Mouse (Mus musculus) midbrain, postnatal 0 days (tissue): ENCODE results near the gene Xrcc5. TPM values are rescaled to one million over a fixed set of nuclear protein-coding genes. Genes with fewer than 3 reads are reported as not detected.

Source experiments
- ATAC-seq: fragments of 200-750 bp; cut with Nextera tagmentation; 2 replicates; pipeline ENCODE4 v1.8.0; 2017; ENCODE audit warnings: moderate number of reproducible peaks, mild to moderate bottlenecking, moderate TSS enrichment, moderate library complexity; ENCODE audit not compliant: low FRiP score
- DNase-seq: peaks from one replicate; pipeline ENCODE4 v3.0.0-alpha.2; 2015; ENCODE audit warnings: low spot score
- H3K27ac ChIP-seq: fragments of 300-500 bp; sonication (generic); 2 replicates; pipeline ENCODE4 v1.5.1; 2014; ENCODE audit warnings: low read depth, mild to moderate bottlenecking, low read length, mixed read lengths
- H3K27me3 ChIP-seq: fragments of 300-500 bp; sonication (generic); 2 replicates; pipeline ENCODE4 v1.6.1; 2014; ENCODE audit warnings: low read length, control low read depth, mixed read lengths; ENCODE audit not compliant: insufficient read depth
- H3K36me3 ChIP-seq: fragments of 300-500 bp; sonication (generic); 2 replicates; pipeline ENCODE4 v1.6.1; 2014; ENCODE audit warnings: low read length, control low read depth, mixed read lengths; ENCODE audit not compliant: insufficient read depth
- H3K4me1 ChIP-seq: fragments of 300-500 bp; sonication (generic); 2 replicates; pipeline ENCODE4 v1.6.1; 2014; ENCODE audit warnings: mild to moderate bottlenecking, control low read depth, antibody characterized with exemption, low read length, mixed read lengths; ENCODE audit not compliant: insufficient read depth
- H3K4me2 ChIP-seq: fragments of 300-500 bp; sonication (generic); 2 replicates; pipeline ENCODE4 v1.6.1; 2014; ENCODE audit warnings: low read depth, mild to moderate bottlenecking, low read length, mixed read lengths; ENCODE audit not compliant: poor library complexity, severe bottlenecking
- H3K4me3 ChIP-seq: fragments of 300-500 bp; sonication (generic); 2 replicates; pipeline ENCODE4 v1.5.1; 2014; ENCODE audit warnings: low read depth, mild to moderate bottlenecking, low read length, moderate library complexity
- H3K9ac ChIP-seq: fragments of 300-500 bp; sonication (generic); replicated peaks from 2 replicates; pipeline ENCODE4 v1.6.1; 2014; ENCODE audit warnings: mild to moderate bottlenecking, low read length, moderate library complexity, mixed read lengths; ENCODE audit not compliant: poor library complexity, severe bottlenecking
- H3K9me3 ChIP-seq: fragments of 300-500 bp; sonication (generic); 2 replicates; pipeline ENCODE4 v1.6.1; 2016; ENCODE audit warnings: low read length, control low read depth
- CTCF ChIP-seq: IDR thresholded peaks from 2 replicates; pipeline ENCODE4 v1.5.1; 2016; ENCODE audit warnings: antibody characterized with exemption, mild to moderate bottlenecking
- WGBS: fragments of 180-500 bp; shearing (Covaris S2); extraction: QIAGEN DNeasy Blood & Tissue Kit; methylation state at CpG from one replicate; pipeline ENCODE4 v1.1.7; 2014; 5-methylcytosine and 5-hydroxymethylcytosine counted together
- polyA plus RNA-seq: library from polyadenylated mRNA; unstranded; fragments of >200 nt; fragmentation: Nextera tagmentation; extraction: Ambion mirVana; gene quantifications from 2 replicates; pipeline ENCODE4 v1.2.1, GENCODE M21; 2015
- total RNA-seq: library from RNA; depleted of rRNA; stranded (reverse); fragments of >200 nt; gene quantifications from 2 replicates; pipeline ENCODE4 v1.2.3, GENCODE M21; 2014; rRNA removed

The Xrcc5 gene
- total and polyA plus RNA-seq, 2 experiments from 2014 or later: 8.3 to 11.1 TPM

DNA sequence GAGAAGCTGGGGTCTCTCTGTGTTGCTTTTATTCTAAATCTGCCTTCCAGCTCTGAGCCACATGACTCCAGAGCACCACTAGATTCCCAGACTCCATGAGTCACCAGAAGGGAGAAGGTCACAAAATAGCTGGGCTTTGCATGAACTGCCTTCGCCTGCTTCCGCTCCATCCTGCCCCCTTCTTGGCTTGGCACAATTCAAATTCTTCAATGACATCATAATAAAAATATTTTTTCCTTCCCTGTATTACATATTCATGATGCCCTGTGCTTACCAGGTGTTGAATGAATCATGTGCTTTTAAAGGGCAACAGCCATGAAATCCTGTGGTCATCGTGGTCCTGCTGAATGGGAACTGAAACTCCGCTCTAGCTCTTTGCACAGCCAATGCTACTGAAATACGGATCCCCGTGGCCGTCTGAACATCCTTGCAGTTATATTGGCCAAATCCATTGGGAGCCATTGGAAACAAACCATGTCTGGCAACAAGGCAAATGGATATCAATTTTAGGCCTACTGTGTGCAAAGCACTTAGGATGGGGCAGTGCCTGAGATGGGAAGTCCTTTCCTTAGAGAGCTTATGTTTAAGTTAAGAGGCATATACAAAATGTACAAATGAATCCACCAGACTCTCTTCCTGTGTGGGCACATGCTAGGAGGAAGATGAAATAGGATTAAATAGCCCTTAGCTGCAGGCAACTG is 122.0 kb downstream of the Xrcc5 start:
- WGBS: 88% methylated on average over 7 of the region's 7 CpGs
- DNase-seq (no peak), ATAC-seq (no peak)

GRCm38 (mm10) chr1:72432579-72432978 is 125.4 kb downstream of the Xrcc5 start:
- DNase-seq (no peak), ATAC-seq (no peak)
- Histone ChIP-seq H3K4me3 (no peak overlapping the region), H3K27me3 (no peaks in the 10 kb centered on the region), H3K4me1 (no peaks in the 10 kb centered on the region), H3K9me3 (no peaks in the 10 kb centered on the region), H3K27ac (no peak overlapping the region), H3K36me3 (peaks cover 10% of the 10 kb centered on the region; the same call in 1 of the 2 replicates), H3K4me2 (no peak overlapping the region), H3K9ac (no peak overlapping the region)
- 81% methylated on average over 1 of the region's 1 CpGs for WGBS
- no peak for TF ChIP-seq CTCF

More for the DNA sequence above, 122.0 kb downstream of the Xrcc5 start:
- Histone ChIP-seq H3K4me1 (no peaks in the 10 kb centered on the region), H3K36me3 (peaks cover 11% of the 10 kb centered on the region; the same call in 1 of the 2 replicates), H3K27ac (no peak overlapping the region), H3K4me2 (no peak overlapping the region), H3K4me3 (no peak overlapping the region), H3K9me3 (no peaks in the 10 kb centered on the region), H3K9ac (no peak overlapping the region), H3K27me3 (no peaks in the 10 kb centered on the region)
- TF ChIP-seq CTCF: no peak

DNA sequence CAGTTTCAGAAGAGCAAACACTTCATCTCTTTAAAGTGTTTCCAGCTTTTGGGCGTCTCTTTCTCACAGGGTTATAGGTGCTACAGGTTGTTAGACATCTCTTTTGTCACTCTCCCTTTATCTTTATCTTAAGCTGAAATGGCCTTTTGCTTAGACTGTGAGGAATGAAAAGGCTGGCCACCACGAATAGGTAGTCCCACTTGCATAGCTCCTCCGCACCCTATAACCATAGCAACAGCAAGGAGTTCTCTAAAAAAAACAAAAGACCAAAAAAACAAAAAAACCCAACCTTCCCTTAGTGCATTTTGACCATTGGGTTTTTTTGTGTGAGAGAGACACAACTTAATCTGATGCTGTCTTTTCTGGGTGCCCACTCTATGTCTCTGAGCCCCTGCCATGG is 127.3 kb downstream of the Xrcc5 start:
- no peak overlapping the region for H3K4me3 ChIP-seq
- ATAC-seq (no peak), DNase-seq (no peak)
- WGBS: 42% methylated on average over 3 of the region's 3 CpGs
- TF ChIP-seq CTCF: no peak
- H3K4me2 ChIP-seq: no peak overlapping the region
- H3K9me3 ChIP-seq: no peaks in the 10 kb centered on the region
- no peak overlapping the region for H3K9ac ChIP-seq
- H3K4me1 ChIP-seq: no peaks in the 10 kb centered on the region
- H3K36me3 ChIP-seq: peaks cover 5% of the 10 kb centered on the region; the same call in 1 of the 2 replicates
- H3K27ac ChIP-seq: no peak overlapping the region
- no peaks in the 10 kb centered on the region for H3K27me3 ChIP-seq

GRCm38 (mm10) chr1:72436967-72437366 is 129.7 kb downstream of the Xrcc5 start:
- Histone ChIP-seq H3K4me1 (no peaks in the 10 kb centered on the region), H3K9me3 (no peaks in the 10 kb centered on the region), H3K27ac (no peak overlapping the region), H3K4me3 (no peak overlapping the region), H3K36me3 (peaks cover 2% of the 10 kb centered on the region; the same call in 1 of the 2 replicates), H3K9ac (no peak overlapping the region), H3K4me2 (no peak overlapping the region), H3K27me3 (no peaks in the 10 kb centered on the region)
- no peak for DNase-seq
- TF ChIP-seq CTCF: no peak
- ATAC-seq: no peak
- 81% methylated on average over 5 of the region's 5 CpGs for WGBS

DNA sequence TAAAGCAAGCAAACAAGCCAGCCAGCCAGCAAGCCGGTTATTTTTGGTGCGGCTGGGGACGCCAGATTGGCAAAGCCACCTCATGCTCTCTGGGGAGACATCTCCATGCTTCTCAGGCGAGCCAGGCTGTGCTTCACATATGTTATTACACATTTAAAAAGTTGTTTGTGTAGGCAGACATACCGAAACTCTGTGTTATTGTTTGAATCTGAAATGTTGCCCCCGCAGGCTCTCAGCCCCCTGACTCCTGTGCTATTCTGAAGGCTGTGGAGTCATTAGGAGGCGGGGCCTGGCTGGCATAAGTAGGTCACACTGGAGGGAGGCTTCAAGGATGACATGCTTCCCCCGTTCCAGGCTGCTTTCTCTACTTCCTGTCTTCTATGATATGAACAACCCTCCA is 131.9 kb downstream of the Xrcc5 start:
- no peak overlapping the region for H3K4me2 ChIP-seq
- no peak for ATAC-seq
- no peaks in the 10 kb centered on the region for H3K27me3 ChIP-seq
- H3K36me3 ChIP-seq: peaks cover 2% of the 10 kb centered on the region; the same call in 1 of the 2 replicates
- TF ChIP-seq CTCF: no peak
- no peaks in the 10 kb centered on the region for H3K9me3 ChIP-seq
- H3K4me3 ChIP-seq: no peak overlapping the region
- no peak overlapping the region for H3K9ac ChIP-seq
- 66% methylated on average over 8 of the region's 8 CpGs for WGBS
- H3K27ac ChIP-seq: no peak overlapping the region
- H3K4me1 ChIP-seq: no peaks in the 10 kb centered on the region
- DNase-seq: no peak

DNA sequence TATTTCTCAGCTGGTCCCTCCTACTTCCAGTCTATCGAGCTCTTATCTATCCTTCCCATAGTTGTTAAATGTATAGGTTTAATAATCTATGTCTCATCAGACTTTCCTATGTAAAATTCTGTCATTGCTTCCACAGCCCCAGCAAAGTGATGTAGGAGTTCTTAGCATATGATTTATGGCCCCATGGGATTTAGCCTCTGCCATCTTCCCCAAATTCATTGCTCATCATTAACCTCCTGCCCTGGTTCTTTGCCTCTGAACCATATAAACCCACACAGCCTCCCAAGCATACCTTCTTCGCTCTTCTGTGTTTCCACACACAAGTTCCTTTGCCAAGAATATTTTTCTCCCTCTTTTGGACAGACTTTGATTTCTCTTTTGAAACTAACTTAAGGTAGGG is 135.5 kb downstream of the Xrcc5 start:
- H3K9me3 ChIP-seq: no peaks in the 10 kb centered on the region
- ATAC-seq (no peak), DNase-seq (no peak)
- H3K4me1 ChIP-seq: no peaks in the 10 kb centered on the region
- no peak overlapping the region for H3K4me3 ChIP-seq
- no peak for TF ChIP-seq CTCF
- H3K27ac ChIP-seq: no peak overlapping the region
- no peaks in the 10 kb centered on the region for H3K27me3 ChIP-seq
- H3K4me2 ChIP-seq: no peak overlapping the region
- 88% methylated on average over 2 of the region's 2 CpGs for WGBS
- H3K36me3 ChIP-seq: peaks cover 10% of the 10 kb centered on the region; the same call in 1 of the 2 replicates
- no peak overlapping the region for H3K9ac ChIP-seq

Other genes starting within 250 kb of the Xrcc5 start
- 1.7 and 2.4 TPM in 2 replicates for gene Mreg, start 95.1 kb upstream of the Xrcc5 start, total RNA-seq
- gene Mreg, start 95.1 kb upstream of the Xrcc5 start, polyA plus RNA-seq: 2.1 and 2.3 TPM in 2 replicates
- 0.66 and 2.7 TPM in 2 replicates for gene Pecr, start 23.1 kb upstream of the Xrcc5 start, total RNA-seq
- 8.9 and 10.2 TPM in 2 replicates for gene Pecr, start 23.1 kb upstream of the Xrcc5 start, polyA plus RNA-seq
- gene Tmem169, start 23.1 kb upstream of the Xrcc5 start, total RNA-seq: 37.3 and 41.7 TPM in 2 replicates
- gene Tmem169, start 23.1 kb upstream of the Xrcc5 start, polyA plus RNA-seq: 34.1 and 38.3 TPM in 2 replicates
- gene March4, start 229.5 kb downstream of the Xrcc5 start, total RNA-seq: 35.0 and 36.4 TPM in 2 replicates
- 6.3 and 8.0 TPM in 2 replicates for gene March4, start 229.5 kb downstream of the Xrcc5 start, polyA plus RNA-seq